Mouse (Mus musculus) midbrain, embryonic 15.5 days (tissue): ENCODE measurements at regions not wholly inside any gene's neighbourhood (a gene's known extent, or its start where the extent isn't known, plus 50 kb on each side); places are given as distances from the start of the nearest gene placed in this dataset.

Source experiments
- ATAC-seq: fragments of 200-750 bp; cut with Nextera tagmentation; replicated peaks from 2 replicates; pipeline ENCODE4 v1.8.0; 2017; ENCODE audit warnings: moderate TSS enrichment
- H3K27ac ChIP-seq: fragments of 300-500 bp; sonication (generic); 2 replicates; pipeline ENCODE4 v1.5.1; 2015; ENCODE audit warnings: mild to moderate bottlenecking, inconsistent platforms
- H3K27me3 ChIP-seq: fragments of 300-500 bp; sonication (generic); replicated peaks from 2 replicates; pipeline ENCODE4 v1.6.1; 2015; ENCODE audit warnings: inconsistent platforms
- H3K36me3 ChIP-seq: fragments of 300-500 bp; sonication (generic); replicated peaks from 2 replicates; pipeline ENCODE4 v1.6.1; 2015; ENCODE audit warnings: inconsistent platforms
- H3K4me1 ChIP-seq: fragments of 300-500 bp; sonication (generic); 2 replicates; pipeline ENCODE4 v1.6.1; 2015; ENCODE audit warnings: inconsistent platforms
- H3K4me2 ChIP-seq: fragments of 300-500 bp; sonication (generic); 2 replicates; pipeline ENCODE4 v1.6.1; 2015; ENCODE audit warnings: inconsistent platforms, mild to moderate bottlenecking, moderate library complexity
- H3K4me3 ChIP-seq: fragments of 300-500 bp; sonication (generic); 2 replicates; pipeline ENCODE4 v1.5.1; 2015; ENCODE audit warnings: mild to moderate bottlenecking, inconsistent platforms
- H3K9ac ChIP-seq: fragments of 300-500 bp; sonication (generic); 2 replicates; pipeline ENCODE4 v1.6.1; 2015; ENCODE audit warnings: mild to moderate bottlenecking, inconsistent platforms
- H3K9me3 ChIP-seq: fragments of 300-500 bp; sonication (generic); 2 replicates; pipeline ENCODE4 v1.6.1; 2016; ENCODE audit warnings: inconsistent platforms
- WGBS: fragments of 180-500 bp; shearing (Covaris S2); methylation state at CpG from one replicate; pipeline ENCODE4 v1.1.7; 2015; ENCODE audit warnings: mixed read lengths; 5-methylcytosine and 5-hydroxymethylcytosine counted together

- 87% methylated on average over 3 of the region's 3 CpGs for WGBS
- Histone ChIP-seq H3K36me3 (no peaks in the 10 kb centered on the region), H3K4me2 (no peak overlapping the region), H3K27me3 (no peaks in the 10 kb centered on the region), H3K27ac (no peak overlapping the region), H3K9ac (no peak overlapping the region), H3K9me3 (no peaks in the 10 kb centered on the region), H3K4me1 (no peaks in the 10 kb centered on the region), H3K4me3 (no peak overlapping the region)
- no peak for ATAC-seq
Measured at GRCm38 (mm10) chr19:60408436-60408835, 59.7 kb downstream of the Prlhr start.

DNA sequence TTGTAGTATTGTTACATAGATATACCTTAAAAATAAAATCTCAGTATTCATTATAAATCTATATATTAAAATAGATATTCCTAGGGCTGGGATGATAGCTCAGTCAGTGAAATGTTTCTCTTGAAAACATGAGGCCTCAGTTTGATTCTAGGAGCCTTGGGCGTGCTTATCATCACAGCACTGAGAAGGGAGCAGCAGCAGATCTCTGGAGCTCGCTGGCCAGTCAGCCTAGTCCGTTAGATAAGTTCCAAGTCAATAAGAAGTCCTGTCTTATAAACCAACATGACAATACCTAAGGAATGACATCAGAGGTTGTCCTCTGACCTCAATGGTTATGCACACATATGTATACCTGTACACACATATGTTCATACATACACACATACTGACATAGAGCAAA lies 68.7 kb downstream of the Prlhr start:
- Histone ChIP-seq H3K4me2 (no peak overlapping the region), H3K9ac (no peak overlapping the region), H3K27ac (no peak overlapping the region), H3K27me3 (no peaks in the 10 kb centered on the region), H3K4me3 (no peak overlapping the region), H3K36me3 (no peaks in the 10 kb centered on the region), H3K9me3 (no peaks in the 10 kb centered on the region), H3K4me1 (no peaks in the 10 kb centered on the region)
- no peak for ATAC-seq
- WGBS: 88% methylated on average over 3 of the region's 3 CpGs

DNA sequence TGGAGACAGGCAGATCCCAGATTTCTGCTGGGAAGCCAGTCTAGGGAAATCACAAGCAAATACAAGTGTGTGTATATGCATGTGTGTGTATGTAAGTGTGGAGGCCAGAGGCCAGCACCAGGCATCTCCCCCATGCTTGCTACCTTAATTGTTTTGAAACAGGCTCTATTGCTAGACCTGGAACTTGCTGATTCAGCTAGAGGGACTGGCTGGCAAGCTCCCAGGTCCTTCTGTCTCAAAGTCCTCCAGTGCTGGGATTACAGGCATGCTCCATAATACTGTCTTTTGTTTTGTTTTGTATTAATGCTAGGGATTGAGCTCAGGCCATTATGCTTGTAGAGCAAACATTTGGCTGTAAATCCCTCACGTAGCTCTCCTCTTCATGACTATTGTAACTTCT lies 70.4 kb downstream of the Prlhr start:
- Histone ChIP-seq H3K27me3 (no peaks in the 10 kb centered on the region), H3K4me2 (no peak overlapping the region), H3K27ac (no peak overlapping the region), H3K36me3 (no peaks in the 10 kb centered on the region), H3K4me3 (no peak overlapping the region), H3K4me1 (no peaks in the 10 kb centered on the region), H3K9me3 (no peaks in the 10 kb centered on the region), H3K9ac (no peak overlapping the region)
- 44% methylated on average over 1 of the region's 1 CpGs for WGBS
- ATAC-seq: no peak

- no peaks in the 10 kb centered on the region for H3K9me3 ChIP-seq
- ATAC-seq: no peak
- no peak overlapping the region for H3K4me3 ChIP-seq
- H3K27ac ChIP-seq: no peak overlapping the region
- no peaks in the 10 kb centered on the region for H3K27me3 ChIP-seq
- no peak overlapping the region for H3K4me2 ChIP-seq
- WGBS: 76% methylated on average over 5 of the region's 5 CpGs
- H3K4me1 ChIP-seq: no peaks in the 10 kb centered on the region
- no peak overlapping the region for H3K9ac ChIP-seq
- H3K36me3 ChIP-seq: no peaks in the 10 kb centered on the region
Measured at GRCm38 (mm10) chr19:60396604-60397003, 71.5 kb downstream of the Prlhr start.

- no peak overlapping the region for H3K4me2 ChIP-seq
- no peaks in the 10 kb centered on the region for H3K27me3 ChIP-seq
- H3K9ac ChIP-seq: no peak overlapping the region
- H3K4me3 ChIP-seq: no peak overlapping the region
- no peaks in the 10 kb centered on the region for H3K4me1 ChIP-seq
- H3K27ac ChIP-seq: no peak overlapping the region
- H3K9me3 ChIP-seq: no peaks in the 10 kb centered on the region
- WGBS: 76% methylated on average over 3 of the region's 3 CpGs
- no peak for ATAC-seq
- H3K36me3 ChIP-seq: no peaks in the 10 kb centered on the region
Measured at GRCm38 (mm10) chr19:60386563-60387241, 81.4 kb downstream of the Prlhr start.

- WGBS: 74% methylated on average over 5 of the region's 5 CpGs
- H3K9me3 ChIP-seq: no peaks in the 10 kb centered on the region
- no peak overlapping the region for H3K27ac ChIP-seq
Measured at GRCm38 (mm10) chr19:60384721-60385120, 83.4 kb downstream of the Prlhr start.

DNA sequence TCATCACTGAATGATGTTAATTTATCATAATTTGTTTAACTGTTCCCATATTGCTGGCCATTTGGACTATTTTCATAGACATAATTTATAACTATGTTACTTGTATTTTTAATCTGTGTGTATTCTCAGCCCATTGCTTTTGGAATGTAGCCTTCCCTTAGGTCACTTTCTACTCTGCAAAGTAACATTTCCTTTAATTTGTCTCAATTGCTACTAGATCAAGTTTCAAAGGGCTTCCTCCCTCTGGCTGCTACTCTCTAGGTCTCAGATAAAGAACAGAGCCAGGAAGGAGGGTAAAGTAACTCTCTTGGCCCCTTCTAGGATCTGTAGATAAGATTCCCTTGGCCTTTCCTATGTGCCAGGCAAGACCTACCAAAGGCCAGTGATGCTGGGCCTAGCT lies 85.4 kb downstream of the Prlhr start:
- ATAC-seq: no peak
- H3K4me3 ChIP-seq: no peak overlapping the region
- H3K36me3 ChIP-seq: no peaks in the 10 kb centered on the region
- H3K27me3 ChIP-seq: no peaks in the 10 kb centered on the region
- no peak overlapping the region for H3K4me2 ChIP-seq
- no peaks in the 10 kb centered on the region for H3K4me1 ChIP-seq
- no peaks in the 10 kb centered on the region for H3K9me3 ChIP-seq
- H3K9ac ChIP-seq: no peak overlapping the region
- no peak overlapping the region for H3K27ac ChIP-seq

More at GRCm38 (mm10) chr19:60384721-60385120, 83.4 kb downstream of the Prlhr start:
- H3K9ac ChIP-seq: no peak overlapping the region
- no peaks in the 10 kb centered on the region for H3K36me3 ChIP-seq
- ATAC-seq: no peak
- no peak overlapping the region for H3K4me2 ChIP-seq
- H3K4me3 ChIP-seq: no peak overlapping the region
- H3K4me1 ChIP-seq: no peaks in the 10 kb centered on the region
- H3K27me3 ChIP-seq: no peaks in the 10 kb centered on the region

GRCm38 (mm10) chr19:60379030-60379605 lies 89.0 kb downstream of the Prlhr start:
- Histone ChIP-seq H3K4me3 (no peak overlapping the region), H3K9me3 (no peaks in the 10 kb centered on the region), H3K27ac (no peak overlapping the region), H3K36me3 (no peaks in the 10 kb centered on the region), H3K4me2 (no peak overlapping the region), H3K27me3 (no peaks in the 10 kb centered on the region), H3K4me1 (no peaks in the 10 kb centered on the region), H3K9ac (no peak overlapping the region)
- ATAC-seq: no peak
- 86% methylated on average over 2 of the region's 2 CpGs for WGBS

DNA sequence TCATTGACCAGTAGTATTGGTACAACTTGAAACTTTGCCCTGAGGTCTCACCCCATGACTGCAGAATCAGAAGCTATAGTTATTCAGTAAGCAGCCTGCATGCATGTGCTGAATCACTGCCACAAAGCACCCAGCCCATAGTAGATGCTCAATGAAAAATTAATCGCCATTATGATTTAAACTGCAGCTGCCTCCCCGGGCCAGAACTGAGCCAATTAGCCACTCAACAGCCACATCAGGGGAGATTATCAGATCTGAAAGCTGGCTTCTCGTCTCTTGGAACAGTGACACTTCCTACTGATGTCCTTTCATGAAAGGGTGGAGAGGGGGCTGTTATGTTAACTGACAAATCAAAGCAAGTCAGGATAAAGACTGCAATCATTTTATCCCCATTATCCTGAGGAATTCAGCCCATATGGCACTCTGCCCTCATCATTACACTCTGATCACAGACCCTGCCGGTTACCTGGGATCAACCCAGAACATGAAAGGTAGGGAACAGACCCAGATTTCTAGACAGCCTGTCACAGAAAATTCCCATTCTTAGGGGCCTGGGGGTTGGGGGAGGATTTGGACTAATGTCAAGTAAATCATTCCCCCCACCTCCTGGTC lies 104.0 kb downstream of the Prlhr start:
- ATAC-seq: peak; percentile 70
- no peaks in the 10 kb centered on the region for H3K27me3 ChIP-seq
- no peak overlapping the region for H3K9ac ChIP-seq
- no peaks in the 10 kb centered on the region for H3K36me3 ChIP-seq
- H3K4me2 ChIP-seq: no peak overlapping the region
- no peak overlapping the region for H3K4me3 ChIP-seq
- 0 out of 2 replicates have a peak, but pooled peaks cover 11% of the 10 kb centered on the region for H3K4me1 ChIP-seq
- no peak overlapping the region for H3K27ac ChIP-seq
- 28% methylated on average over 4 of the region's 4 CpGs for WGBS
- no peaks in the 10 kb centered on the region for H3K9me3 ChIP-seq

DNA sequence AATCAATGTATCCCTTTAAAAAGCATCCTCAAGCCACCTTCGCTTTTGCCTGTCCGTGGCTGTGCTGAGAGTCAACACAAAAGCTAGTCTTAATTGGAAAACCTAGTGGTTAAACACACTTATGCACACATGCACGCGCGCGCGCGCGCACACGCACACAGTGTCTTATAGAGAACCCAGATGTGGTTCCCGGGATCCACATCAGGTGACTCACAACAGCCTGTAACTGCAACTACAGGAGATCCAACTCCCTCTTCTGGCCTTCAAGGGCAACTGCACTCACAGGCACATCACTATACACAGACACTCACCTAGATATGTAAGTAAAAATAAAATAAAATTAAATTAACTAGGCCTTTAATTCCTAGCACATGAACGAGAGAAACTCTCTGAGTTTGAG lies 118.4 kb upstream of the Fam204a start:
- Histone ChIP-seq H3K4me2 (no peak overlapping the region), H3K27ac (no peak overlapping the region), H3K9me3 (no peaks in the 10 kb centered on the region), H3K4me1 (no peaks in the 10 kb centered on the region), H3K36me3 (no peaks in the 10 kb centered on the region), H3K27me3 (no peaks in the 10 kb centered on the region), H3K9ac (no peak overlapping the region), H3K4me3 (no peak overlapping the region)
- WGBS: 96% methylated on average over 12 of the region's 12 CpGs
- no peak for ATAC-seq

- H3K36me3 ChIP-seq: no peaks in the 10 kb centered on the region
- 0 out of 2 replicates have a peak, but pooled peaks have one; percentile 39 for ATAC-seq
- H3K9me3 ChIP-seq: no peaks in the 10 kb centered on the region
- no peaks in the 10 kb centered on the region for H3K27me3 ChIP-seq
- no peak overlapping the region for H3K4me3 ChIP-seq
- H3K27ac ChIP-seq: no peak overlapping the region
- 11% methylated on average over 3 of the region's 3 CpGs for WGBS
- no peak overlapping the region for H3K4me2 ChIP-seq
- no peaks in the 10 kb centered on the region for H3K4me1 ChIP-seq
- no peak overlapping the region for H3K9ac ChIP-seq
Measured at GRCm38 (mm10) chr19:60341485-60341884, 115.0 kb upstream of the Fam204a start.

- H3K4me2 ChIP-seq: no peak overlapping the region
- no peaks in the 10 kb centered on the region for H3K4me1 ChIP-seq
- no peaks in the 10 kb centered on the region for H3K9me3 ChIP-seq
- ATAC-seq: no peak
- no peak overlapping the region for H3K4me3 ChIP-seq
- H3K27ac ChIP-seq: no peak overlapping the region
- H3K9ac ChIP-seq: no peak overlapping the region
- no peaks in the 10 kb centered on the region for H3K36me3 ChIP-seq
- 90% methylated on average over 6 of the region's 6 CpGs for WGBS
- H3K27me3 ChIP-seq: no peaks in the 10 kb centered on the region
Measured at GRCm38 (mm10) chr19:60340234-60340633, 113.7 kb upstream of the Fam204a start.

DNA sequence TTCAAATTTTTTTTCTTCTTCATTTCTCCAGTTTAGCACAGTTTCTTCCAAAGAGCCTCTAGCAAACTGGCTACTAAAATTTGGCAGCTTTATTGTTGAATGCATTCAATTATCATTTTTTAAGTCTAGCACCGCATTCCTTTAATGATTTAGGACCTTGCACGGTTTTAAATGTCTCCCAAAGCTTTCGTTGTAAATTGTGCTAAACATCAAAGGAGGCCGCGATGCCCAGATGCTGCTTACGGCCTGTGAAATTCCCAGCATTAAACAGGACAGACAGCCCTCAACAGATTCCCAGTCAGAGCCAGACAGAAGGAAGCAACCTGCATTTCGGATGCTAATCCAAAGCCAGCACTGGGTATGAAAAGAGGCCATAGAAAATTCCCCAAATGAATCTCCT lies 108.0 kb upstream of the Fam204a start:
- Histone ChIP-seq H3K4me3 (no peak overlapping the region), H3K36me3 (no peaks in the 10 kb centered on the region), H3K9ac (no peak overlapping the region), H3K27me3 (no peaks in the 10 kb centered on the region), H3K9me3 (no peaks in the 10 kb centered on the region), H3K4me2 (no peak overlapping the region), H3K27ac (no peak overlapping the region), H3K4me1 (no peaks in the 10 kb centered on the region)
- 39% methylated on average over 7 of the region's 7 CpGs for WGBS
- no peak for ATAC-seq
